Mouse (Mus musculus): ENCODE results near the gene Sh3bgrl2. TPM values are rescaled to one million over a fixed set of nuclear protein-coding genes. Genes with fewer than 3 reads are reported as not detected.

Sh3bgrl2 gene
- polyA plus RNA-seq, 1 experiment from 2014 or later = 46.2 TPM

DNA sequence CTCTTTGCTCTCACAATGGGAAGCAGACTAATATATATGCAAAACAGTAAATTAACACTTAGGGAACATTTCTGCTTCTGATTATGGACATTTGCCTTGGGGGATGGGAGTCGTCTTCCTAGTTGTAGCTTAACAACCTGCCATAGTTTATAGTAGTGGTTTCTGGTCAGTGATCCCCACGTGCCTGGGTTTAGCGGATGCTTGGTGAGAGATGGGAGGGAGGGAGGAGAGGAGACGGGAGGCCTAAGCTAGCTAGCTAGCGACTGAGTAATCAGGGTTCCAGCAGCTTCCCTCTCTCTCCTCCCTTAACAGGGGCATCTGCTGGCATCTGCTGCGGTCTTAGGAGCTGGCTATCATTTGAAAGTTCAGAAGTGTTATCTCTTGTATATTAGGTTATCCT is 8.1 kb downstream of the Sh3bgrl2 start:
- WGBS = 27% methylated on average over 6 of the region's 6 CpGs
- Histone ChIP-seq H3K27ac (ENCODE audit: low read length) (peak overlapping the region; percentile 87), H3K36me3 (ENCODE audit: control insufficient read depth, insufficient read depth, low read length) (no peaks in the 10 kb centered on the region), H3K27me3 (ENCODE audit: control insufficient read depth, insufficient read depth, low read depth, low read length) (no peaks in the 10 kb centered on the region), H3K4me3 (ENCODE audit: low read length) (no peak overlapping the region), H3K4me1 (replicated peaks; ENCODE audit: control insufficient read depth, insufficient read depth, low read length) (peaks cover 22% of the 10 kb centered on the region), H3K9ac (ENCODE audit: low read length) (no peak overlapping the region), H3K4me2 (ENCODE audit: low read depth, low read length) (no peak overlapping the region), H3K9me3 (ENCODE audit: control insufficient read depth, low read length) (no peaks in the 10 kb centered on the region)
- ATAC-seq (ENCODE audit: low read depth) = no peak

- Histone ChIP-seq H3K9me3 (ENCODE audit: control insufficient read depth, low read length) (no peaks in the 10 kb centered on the region), H3K4me1 (replicated peaks; ENCODE audit: control insufficient read depth, insufficient read depth, low read length) (peaks cover 22% of the 10 kb centered on the region), H3K4me2 (ENCODE audit: low read depth, low read length) (no peak overlapping the region), H3K4me3 (ENCODE audit: low read length) (no peak overlapping the region), H3K27ac (ENCODE audit: low read length) (peak overlapping the region; percentile 87), H3K9ac (ENCODE audit: low read length) (peak overlapping the region; percentile 27), H3K27me3 (ENCODE audit: control insufficient read depth, insufficient read depth, low read depth, low read length) (no peaks in the 10 kb centered on the region), H3K36me3 (ENCODE audit: control insufficient read depth, insufficient read depth, low read length) (no peaks in the 10 kb centered on the region)
- 22% methylated on average over 10 of the region's 10 CpGs for WGBS
- ATAC-seq (ENCODE audit: low read depth) = peak; percentile 74
These were observed 8.9 kb downstream of the Sh3bgrl2 start for GRCm38 (mm10) chr9:83556780-83557771.

DNA sequence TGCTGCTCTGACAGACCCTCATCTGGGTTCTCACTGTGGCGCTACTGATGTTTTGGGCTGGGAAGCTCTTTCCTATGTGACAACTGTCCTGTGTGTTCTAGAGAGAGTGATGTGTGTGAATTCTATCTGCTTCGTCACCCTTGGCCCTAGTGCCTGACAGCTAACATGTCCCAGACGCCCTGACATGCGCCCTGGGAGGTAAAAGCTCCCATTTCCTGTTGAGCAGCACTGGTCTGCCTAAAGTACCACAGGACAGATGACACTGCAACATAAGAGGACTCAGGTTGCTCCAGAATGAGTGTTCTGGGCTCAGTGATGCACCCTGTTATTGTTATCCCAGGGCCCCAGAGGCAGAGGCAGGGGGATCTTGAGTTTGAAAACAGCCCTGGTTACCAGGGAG is 12.5 kb downstream of the Sh3bgrl2 start:
- no peak overlapping the region for H3K27ac ChIP-seq (ENCODE audit: low read length)

GRCm38 (mm10) chr9:83562889-83563288 is 14.8 kb downstream of the Sh3bgrl2 start:
- H3K27ac ChIP-seq (ENCODE audit: low read length) = no peak overlapping the region
- no peak for ATAC-seq (ENCODE audit: low read depth)
- H3K36me3 ChIP-seq (ENCODE audit: control insufficient read depth, insufficient read depth, low read length) = no peaks in the 10 kb centered on the region
- no peaks in the 10 kb centered on the region for H3K9me3 ChIP-seq (ENCODE audit: control insufficient read depth, low read length)
- H3K4me2 ChIP-seq (ENCODE audit: low read depth, low read length) = no peak overlapping the region
- H3K27me3 ChIP-seq (ENCODE audit: control insufficient read depth, insufficient read depth, low read depth, low read length) = no peaks in the 10 kb centered on the region
- peaks cover 40% of the 10 kb centered on the region for H3K4me1 ChIP-seq (replicated peaks; ENCODE audit: control insufficient read depth, insufficient read depth, low read length)
- H3K4me3 ChIP-seq (ENCODE audit: low read length) = no peak overlapping the region
- 79% methylated on average over 7 of the region's 7 CpGs for WGBS
- H3K9ac ChIP-seq (ENCODE audit: low read length) = no peak overlapping the region

More for the DNA sequence above, 12.5 kb downstream of the Sh3bgrl2 start:
- H3K36me3 ChIP-seq (ENCODE audit: control insufficient read depth, insufficient read depth, low read length) = no peaks in the 10 kb centered on the region
- H3K27me3 ChIP-seq (ENCODE audit: control insufficient read depth, insufficient read depth, low read depth, low read length) = no peaks in the 10 kb centered on the region
- no peak overlapping the region for H3K9ac ChIP-seq (ENCODE audit: low read length)
- WGBS = 57% methylated on average over 4 of the region's 4 CpGs
- peaks cover 42% of the 10 kb centered on the region for H3K4me1 ChIP-seq (replicated peaks; ENCODE audit: control insufficient read depth, insufficient read depth, low read length)
- H3K9me3 ChIP-seq (ENCODE audit: control insufficient read depth, low read length) = no peaks in the 10 kb centered on the region
- no peak for ATAC-seq (ENCODE audit: low read depth)
- H3K4me3 ChIP-seq (ENCODE audit: low read length) = no peak overlapping the region
- no peak overlapping the region for H3K4me2 ChIP-seq (ENCODE audit: low read depth, low read length)

DNA sequence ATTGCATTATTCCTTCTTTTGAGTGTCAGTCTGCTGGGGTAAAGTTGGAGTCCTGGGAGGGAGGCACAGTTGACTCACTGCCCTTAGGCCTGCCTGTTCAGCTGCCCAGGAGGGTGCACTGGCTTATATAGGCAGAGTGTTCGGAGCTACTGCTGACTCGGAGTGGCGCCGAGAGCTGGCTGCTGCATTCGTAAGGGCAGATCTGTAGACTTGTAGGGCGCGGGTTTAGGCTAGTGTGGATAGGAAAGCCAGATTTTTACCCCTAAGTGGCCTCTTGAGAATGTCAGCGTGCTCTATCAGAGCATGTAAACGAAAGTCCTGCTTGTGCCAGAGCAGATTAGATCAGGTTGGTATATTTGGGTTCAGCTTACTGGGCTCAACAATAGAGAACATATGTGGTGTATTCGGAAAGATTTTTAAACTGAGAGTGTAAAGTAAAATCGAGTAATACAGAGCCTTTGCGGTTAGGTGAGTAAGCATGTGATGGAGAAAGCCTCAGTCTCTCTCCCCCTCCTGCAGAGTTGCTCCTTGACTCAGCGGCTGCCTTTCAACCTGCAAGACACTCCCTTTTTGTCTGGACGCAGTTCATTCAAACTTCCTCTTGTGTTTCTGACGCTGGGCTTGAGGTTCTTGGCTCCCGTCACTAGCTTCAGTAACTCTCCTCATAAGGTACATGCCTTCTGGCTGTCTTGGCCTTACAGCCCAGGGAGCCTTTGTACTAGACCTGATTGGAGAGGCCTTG is 15.9 kb downstream of the Sh3bgrl2 start:
- Histone ChIP-seq H3K27ac (ENCODE audit: low read length) (peak overlapping the region; percentile 77), H3K9me3 (ENCODE audit: control insufficient read depth, low read length) (no peaks in the 10 kb centered on the region), H3K4me2 (ENCODE audit: low read depth, low read length) (peak overlapping the region; percentile 32), H3K4me3 (ENCODE audit: low read length) (no peak overlapping the region), H3K9ac (ENCODE audit: low read length) (peak overlapping the region; percentile 36), H3K27me3 (ENCODE audit: control insufficient read depth, insufficient read depth, low read depth, low read length) (no peaks in the 10 kb centered on the region), H3K4me1 (replicated peaks; ENCODE audit: control insufficient read depth, insufficient read depth, low read length) (peaks cover 42% of the 10 kb centered on the region), H3K36me3 (ENCODE audit: control insufficient read depth, insufficient read depth, low read length) (no peaks in the 10 kb centered on the region)
- peak; percentile 52; the same call in 1 of the 2 replicates for ATAC-seq (ENCODE audit: low read depth)
- 34% methylated on average over 16 of the region's 16 CpGs for WGBS

DNA sequence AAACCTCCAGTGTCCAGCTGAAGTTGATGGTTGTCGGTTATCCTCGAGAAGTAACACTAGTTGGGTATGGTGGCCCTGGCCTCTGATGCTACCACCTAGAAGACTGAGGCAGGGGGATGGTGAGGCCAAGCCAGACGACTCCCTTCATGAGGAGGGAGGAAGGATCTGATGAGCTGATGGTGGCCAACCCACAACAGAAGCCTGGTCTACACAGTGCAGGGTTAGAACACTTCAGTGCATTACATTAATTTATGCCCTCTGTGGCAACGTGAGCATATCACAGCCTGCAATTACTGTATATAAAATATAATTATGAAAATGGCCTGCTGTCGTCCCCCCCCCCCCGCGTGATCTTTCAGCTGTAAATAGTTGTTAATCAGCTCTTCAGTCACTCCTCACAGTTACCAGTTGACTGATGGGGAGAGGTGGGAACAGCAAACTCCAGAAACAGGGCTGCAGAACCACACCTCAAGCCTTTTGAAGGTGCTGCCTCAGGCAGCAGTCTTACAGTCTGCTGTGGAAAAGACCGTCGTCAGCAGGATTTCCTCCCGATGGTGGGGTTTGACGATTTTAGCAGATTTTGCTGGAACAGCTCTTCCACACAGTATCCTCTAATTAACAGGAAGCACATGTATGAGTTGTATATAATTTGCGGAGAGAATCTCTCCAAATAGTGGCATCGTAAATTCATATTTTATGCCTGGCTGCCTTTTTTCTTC is 17.0 kb downstream of the Sh3bgrl2 start:
- H3K36me3 ChIP-seq (ENCODE audit: control insufficient read depth, insufficient read depth, low read length) = no peaks in the 10 kb centered on the region
- H3K27ac ChIP-seq (ENCODE audit: low read length) = no peak overlapping the region
- no peak for ATAC-seq (ENCODE audit: low read depth)
- H3K4me3 ChIP-seq (ENCODE audit: low read length) = no peak overlapping the region
- H3K9me3 ChIP-seq (ENCODE audit: control insufficient read depth, low read length) = no peaks in the 10 kb centered on the region
- no peaks in the 10 kb centered on the region for H3K27me3 ChIP-seq (ENCODE audit: control insufficient read depth, insufficient read depth, low read depth, low read length)
- H3K4me2 ChIP-seq (ENCODE audit: low read depth, low read length) = no peak overlapping the region
- H3K4me1 ChIP-seq (replicated peaks; ENCODE audit: control insufficient read depth, insufficient read depth, low read length) = peaks cover 46% of the 10 kb centered on the region
- H3K9ac ChIP-seq (ENCODE audit: low read length) = no peak overlapping the region
- 46% methylated on average over 13 of the region's 13 CpGs for WGBS

- 33% methylated on average over 6 of the region's 6 CpGs for WGBS
- Histone ChIP-seq H3K9me3 (ENCODE audit: control insufficient read depth, low read length) (no peaks in the 10 kb centered on the region), H3K27me3 (ENCODE audit: control insufficient read depth, insufficient read depth, low read depth, low read length) (no peaks in the 10 kb centered on the region), H3K4me3 (ENCODE audit: low read length) (no peak overlapping the region), H3K4me1 (replicated peaks; ENCODE audit: control insufficient read depth, insufficient read depth, low read length) (peaks cover 42% of the 10 kb centered on the region), H3K9ac (ENCODE audit: low read length) (no peak overlapping the region), H3K27ac (ENCODE audit: low read length) (no peak overlapping the region), H3K36me3 (ENCODE audit: control insufficient read depth, insufficient read depth, low read length) (no peaks in the 10 kb centered on the region), H3K4me2 (ENCODE audit: low read depth, low read length) (no peak overlapping the region)
- no peak for ATAC-seq (ENCODE audit: low read depth)
These were observed 18.0 kb downstream of the Sh3bgrl2 start for GRCm38 (mm10) chr9:83566141-83566540.

- Histone ChIP-seq H3K27me3 (ENCODE audit: control insufficient read depth, insufficient read depth, low read depth, low read length) (no peaks in the 10 kb centered on the region), H3K4me3 (ENCODE audit: low read length) (no peak overlapping the region), H3K36me3 (ENCODE audit: control insufficient read depth, insufficient read depth, low read length) (no peaks in the 10 kb centered on the region), H3K27ac (ENCODE audit: low read length) (no peak overlapping the region), H3K9me3 (ENCODE audit: control insufficient read depth, low read length) (no peaks in the 10 kb centered on the region), H3K4me2 (ENCODE audit: low read depth, low read length) (no peak overlapping the region), H3K4me1 (replicated peaks; ENCODE audit: control insufficient read depth, insufficient read depth, low read length) (peaks cover 44% of the 10 kb centered on the region), H3K9ac (ENCODE audit: low read length) (no peak overlapping the region)
- WGBS = 88% methylated on average over 5 of the region's 5 CpGs
- no peak for ATAC-seq (ENCODE audit: low read depth)
These were observed 20.0 kb downstream of the Sh3bgrl2 start for GRCm38 (mm10) chr9:83568125-83568524.

Data from lung, embryonic 16.5 days (tissue).